ENCODE assay signal across 8 mouse cellular contexts in genomic region chr13:93897943-93898826, GRCm38 (mm10).
A peak's percentile ranks its signal among the peaks of the same experiment; 100 is the strongest.
DNase-seq lines count a peak whose midpoint lies in the region; ATAC-seq lines count a peak whose summit lies in the region.

No protein-coding gene starts in this region.

- peak overlapping the region; percentile 37 for H3K9ac ChIP-seq in heart, embryonic 13.5 days
- no peak overlapping the region for H3K9ac ChIP-seq in limb, embryonic 12.5 days (replicated peaks)
- H3K9ac ChIP-seq in liver, embryonic 11.5 days (ENCODE audit: low read depth, low read length): no peak overlapping the region

- no peak for ATAC-seq in heart, embryonic 13.5 days (ENCODE audit: extremely low read depth, insufficient number of reproducible peaks, low FRiP score, low TSS enrichment)
- no peak for ATAC-seq in limb, embryonic 12.5 days (ENCODE audit: insufficient number of reproducible peaks, insufficient read depth, low FRiP score, low TSS enrichment, low read depth)
- no peak for ATAC-seq in liver, embryonic 11.5 days (replicated peaks; ENCODE audit: low FRiP score)

- peaks cover 43% of the 10 kb centered on the region for H3K4me1 ChIP-seq in heart, embryonic 13.5 days
- peaks cover 44% of the 10 kb centered on the region for H3K4me1 ChIP-seq in embryonic facial prominence, embryonic 10.5 days
- H3K4me1 ChIP-seq in limb, embryonic 12.5 days (replicated peaks): peaks cover 37% of the 10 kb centered on the region
- no peaks in the 10 kb centered on the region for H3K4me1 ChIP-seq in liver, embryonic 11.5 days (replicated peaks; ENCODE audit: control insufficient read depth, insufficient read depth, low read length)

- no peaks in the 10 kb centered on the region for H3K36me3 ChIP-seq in heart, embryonic 13.5 days
- H3K36me3 ChIP-seq in embryonic facial prominence, embryonic 10.5 days (replicated peaks): no peaks in the 10 kb centered on the region
- H3K36me3 ChIP-seq in limb, embryonic 12.5 days: no peaks in the 10 kb centered on the region
- H3K36me3 ChIP-seq in liver, embryonic 11.5 days (ENCODE audit: control insufficient read depth, insufficient read depth, low read length): no peaks in the 10 kb centered on the region

- no peak for DNase-seq in heart, postnatal 4 days
- peak; percentile 36 to 47 for DNase-seq in CD8-positive naive resting alpha-beta T cell, adult 2 months (ENCODE audit: low read depth in 2 of 2, low spot score in 2 of 2)
- peak; percentile 53 for DNase-seq in embryonic facial prominence, embryonic 10.5 days (ENCODE audit: low spot score)
- no peak for DNase-seq in cerebellum, adult 11-12 months
- DNase-seq in liver, embryonic 11.5 days (ENCODE audit: low spot score): no peak
- DNase-seq in right cerebral cortex, adult 2 months (ENCODE audit: low spot score in 2 of 2): no peak

- H3K27ac ChIP-seq in heart, embryonic 13.5 days (replicated peaks): peak overlapping the region; percentile 46; the same call in 1 of the 2 replicates
- H3K27ac ChIP-seq in embryonic facial prominence, embryonic 10.5 days (replicated peaks): peak overlapping the region; percentile 78
- H3K27ac ChIP-seq in limb, embryonic 12.5 days: peak overlapping the region; percentile 84
- no peak overlapping the region for H3K27ac ChIP-seq in liver, embryonic 11.5 days (ENCODE audit: low read depth, low read length)

- WGBS in heart, embryonic 13.5 days: 48% methylated on average over 13 of the region's 13 CpGs
- 40% methylated on average over 13 of the region's 13 CpGs for WGBS in embryonic facial prominence, embryonic 10.5 days
- 18% methylated on average over 13 of the region's 13 CpGs for WGBS in limb, embryonic 12.5 days
- 58% methylated on average over 13 of the region's 13 CpGs for WGBS in liver, embryonic 11.5 days

- H3K9me3 ChIP-seq in heart, embryonic 13.5 days: no peaks in the 10 kb centered on the region
- H3K9me3 ChIP-seq in embryonic facial prominence, embryonic 10.5 days: no peaks in the 10 kb centered on the region
- H3K9me3 ChIP-seq in limb, embryonic 12.5 days: no peaks in the 10 kb centered on the region
- H3K9me3 ChIP-seq in liver, embryonic 11.5 days (ENCODE audit: control insufficient read depth, low read length): no peaks in the 10 kb centered on the region

- no peak overlapping the region for H3K4me3 ChIP-seq in heart, embryonic 13.5 days
- no peak overlapping the region for H3K4me3 ChIP-seq in embryonic facial prominence, embryonic 10.5 days
- no peak overlapping the region; the same call in 1 of the 2 replicates for H3K4me3 ChIP-seq in limb, embryonic 12.5 days (replicated peaks)
- H3K4me3 ChIP-seq in liver, embryonic 11.5 days (ENCODE audit: low read depth, low read length): no peak overlapping the region

- H3K4me2 ChIP-seq in heart, embryonic 13.5 days: peak overlapping the region; percentile 52
- H3K4me2 ChIP-seq in limb, embryonic 12.5 days: peak overlapping the region; percentile 49
- no peak overlapping the region for H3K4me2 ChIP-seq in liver, embryonic 11.5 days

- H3K27me3 ChIP-seq in heart, embryonic 13.5 days (replicated peaks): no peaks in the 10 kb centered on the region
- no peaks in the 10 kb centered on the region for H3K27me3 ChIP-seq in embryonic facial prominence, embryonic 10.5 days (replicated peaks; ENCODE audit: low read depth, poor library complexity, severe bottlenecking)
- no peaks in the 10 kb centered on the region for H3K27me3 ChIP-seq in limb, embryonic 12.5 days
- no peaks in the 10 kb centered on the region for H3K27me3 ChIP-seq in liver, embryonic 11.5 days (replicated peaks; ENCODE audit: control insufficient read depth, insufficient read depth, low read length)

Comparison
In these comparisons a context has a peak if more than half of its experiments do, and no peak if none do; other contexts are left out.
1. DNase-seq: peak in CD8-positive naive resting alpha-beta T cell, adult 2 months (2 of 2) and embryonic facial prominence, embryonic 10.5 days (single experiment); none in heart, postnatal 4 days (single experiment), cerebellum, adult 11-12 months (single experiment), liver, embryonic 11.5 days (single experiment) and right cerebral cortex, adult 2 months (0 of 2).